Mouse (Mus musculus) limb, embryonic 10.5 days (tissue): ENCODE measurements around the gene Abhd12. TPM values are rescaled to one million over a fixed set of nuclear protein-coding genes. Genes with fewer than 3 reads are reported as not detected.

Experiments used
- polyA plus RNA-seq: library from polyadenylated mRNA; unstranded; fragments of >200 nt; fragmentation: Nextera tagmentation; extraction: Ambion mirVana; gene quantifications from 2 replicates; pipeline ENCODE4 v1.2.1, GENCODE M21; 2016

The Abhd12 gene
- polyA plus RNA-seq, 1 experiment from 2014 or later: 53.0 TPM

Other genes starting within 250 kb of the Abhd12 start
- 3.4 and 3.6 TPM in 2 replicates for gene Acss1, start 236.2 kb downstream of the Abhd12 start, polyA plus RNA-seq
- not detected in 2 replicates for gene Vsx1, start 215.4 kb downstream of the Abhd12 start, polyA plus RNA-seq
- 35.1 and 35.7 TPM in 2 replicates for gene Entpd6, start 155.7 kb downstream of the Abhd12 start, polyA plus RNA-seq
- gene Pygb, start 118.0 kb downstream of the Abhd12 start, polyA plus RNA-seq: 48.7 and 61.1 TPM in 2 replicates
- gene Gins1, start 659 bp upstream of the Abhd12 start, polyA plus RNA-seq: 77.0 and 77.9 TPM in 2 replicates
- 21.5 and 22.6 TPM in 2 replicates for gene Ninl, start 134.6 kb upstream of the Abhd12 start, polyA plus RNA-seq
- gene Nanp, start 134.7 kb upstream of the Abhd12 start, polyA plus RNA-seq: 53.8 and 54.4 TPM in 2 replicates
- gene Gm14151, start 187.6 kb upstream of the Abhd12 start, polyA plus RNA-seq: not detected in 2 replicates
- not detected in 2 replicates for gene Gm14147, start 193.5 kb upstream of the Abhd12 start, polyA plus RNA-seq